Mouse (Mus musculus) liver, embryonic 12.5 days (tissue): ENCODE data around the gene Sfrp4. TPM values are rescaled to one million over a fixed set of nuclear protein-coding genes. Genes with fewer than 3 reads are reported as not detected.
A peak's percentile ranks its signal among the peaks of the same experiment; 100 is the strongest.

ENCODE experiments used
- ATAC-seq: fragments of 200-750 bp; cut with Nextera tagmentation; 2 replicates; pipeline ENCODE4 v1.8.0; 2017; ENCODE audit warnings: moderate number of reproducible peaks, mild to moderate bottlenecking, moderate library complexity
- H3K27ac ChIP-seq: fragments of 300-500 bp; sonication (generic); 2 replicates; pipeline ENCODE4 v1.5.1; 2016; ENCODE audit warnings: mild to moderate bottlenecking
- H3K27me3 ChIP-seq: fragments of 300-500 bp; sonication (generic); replicated peaks from 2 replicates; pipeline ENCODE4 v1.6.1; 2016; ENCODE audit warnings: mild to moderate bottlenecking, moderate library complexity
- H3K36me3 ChIP-seq: fragments of 300-500 bp; sonication (generic); 2 replicates; pipeline ENCODE4 v1.6.1; 2016; ENCODE audit warnings: mild to moderate bottlenecking, moderate library complexity
- H3K4me1 ChIP-seq: fragments of 300-500 bp; sonication (generic); 2 replicates; pipeline ENCODE4 v1.6.1; 2016
- H3K4me2 ChIP-seq: fragments of 300-500 bp; sonication (generic); 2 replicates; pipeline ENCODE4 v1.6.1; 2016; ENCODE audit warnings: mild to moderate bottlenecking, moderate library complexity
- H3K4me3 ChIP-seq: fragments of 300-500 bp; sonication (generic); 2 replicates; pipeline ENCODE4 v1.5.1; 2016; ENCODE audit warnings: mild to moderate bottlenecking, moderate library complexity
- H3K9ac ChIP-seq: fragments of 300-500 bp; sonication (generic); 2 replicates; pipeline ENCODE4 v1.6.1; 2016; ENCODE audit warnings: mild to moderate bottlenecking, moderate library complexity
- H3K9me3 ChIP-seq: fragments of 300-500 bp; sonication (generic); replicated peaks from 2 replicates; pipeline ENCODE4 v1.6.1; 2016; ENCODE audit warnings: mild to moderate bottlenecking, moderate library complexity
- WGBS: fragments of 180-500 bp; shearing (Covaris S2); methylation state at CpG from one replicate; pipeline ENCODE4 v1.1.7; 2016; ENCODE audit not compliant: insufficient replicate concordance; 5-methylcytosine and 5-hydroxymethylcytosine counted together
- polyA plus RNA-seq: library from polyadenylated mRNA; unstranded; fragments of >200 nt; fragmentation: Nextera tagmentation; extraction: Ambion mirVana; gene quantifications from 2 replicates; pipeline ENCODE4 v1.2.1, GENCODE M21; 2016

The Sfrp4 gene
- polyA plus RNA-seq, 1 experiment from 2014 or later = 0.42 TPM

DNA sequence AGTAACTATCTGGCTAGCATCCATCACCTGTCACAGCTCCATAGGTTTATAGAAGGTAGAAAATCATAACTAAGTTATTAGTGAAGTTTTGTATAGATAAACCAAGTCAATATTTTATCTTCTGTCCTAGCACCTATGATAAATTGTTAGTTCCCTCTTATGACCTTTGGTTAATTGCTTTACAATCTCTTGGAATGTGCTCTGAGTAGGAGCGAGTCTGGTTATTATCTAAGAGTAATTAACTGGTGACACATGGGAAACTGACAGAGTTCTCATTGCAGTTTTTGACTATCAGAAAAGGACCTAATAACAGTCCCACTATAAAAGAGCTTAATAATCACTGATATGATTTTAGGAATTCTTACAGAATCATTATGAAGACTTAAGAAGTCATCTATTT, 20.6 kb downstream of the Sfrp4 start:
- Histone ChIP-seq H3K4me2 (no peak overlapping the region), H3K27me3 (peaks cover 13% of the 10 kb centered on the region; the same call in 1 of the 2 replicates), H3K9ac (no peak overlapping the region), H3K4me1 (peaks cover under 1% of the 10 kb centered on the region; the same call in 1 of the 2 replicates), H3K9me3 (no peaks in the 10 kb centered on the region), H3K36me3 (no peaks in the 10 kb centered on the region), H3K27ac (no peak overlapping the region), H3K4me3 (no peak overlapping the region)
- ATAC-seq = no peak
- WGBS = 62% methylated on average over 1 of the region's 1 CpGs

DNA sequence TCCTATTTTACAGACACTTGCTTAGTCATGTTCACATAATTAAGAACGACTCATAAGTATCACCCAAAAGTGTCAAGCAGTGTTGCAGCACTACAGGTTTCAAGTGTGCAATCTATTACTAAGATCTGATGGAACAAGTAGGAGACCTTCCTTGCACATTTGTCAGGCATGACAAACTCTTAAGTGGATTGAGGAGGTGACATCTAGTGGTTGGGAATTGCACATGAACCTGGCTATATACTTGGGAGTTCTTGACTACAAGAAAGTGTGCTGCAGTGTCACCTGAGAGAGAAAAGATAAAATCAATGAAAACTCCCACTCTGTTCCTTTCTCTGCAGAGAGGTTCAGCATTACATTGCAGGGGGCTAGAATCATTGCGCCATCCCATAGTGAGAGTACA, 21.3 kb downstream of the Sfrp4 start:
- H3K4me1 ChIP-seq = peaks cover 7% of the 10 kb centered on the region
- WGBS = 63% methylated on average over 2 of the region's 2 CpGs
- no peak overlapping the region for H3K4me3 ChIP-seq
- H3K36me3 ChIP-seq = no peaks in the 10 kb centered on the region
- no peak overlapping the region for H3K4me2 ChIP-seq
- no peak overlapping the region for H3K9ac ChIP-seq
- no peak for ATAC-seq
- no peaks in the 10 kb centered on the region for H3K9me3 ChIP-seq
- H3K27ac ChIP-seq = no peak overlapping the region
- H3K27me3 ChIP-seq = peaks cover 13% of the 10 kb centered on the region; the same call in 1 of the 2 replicates

DNA sequence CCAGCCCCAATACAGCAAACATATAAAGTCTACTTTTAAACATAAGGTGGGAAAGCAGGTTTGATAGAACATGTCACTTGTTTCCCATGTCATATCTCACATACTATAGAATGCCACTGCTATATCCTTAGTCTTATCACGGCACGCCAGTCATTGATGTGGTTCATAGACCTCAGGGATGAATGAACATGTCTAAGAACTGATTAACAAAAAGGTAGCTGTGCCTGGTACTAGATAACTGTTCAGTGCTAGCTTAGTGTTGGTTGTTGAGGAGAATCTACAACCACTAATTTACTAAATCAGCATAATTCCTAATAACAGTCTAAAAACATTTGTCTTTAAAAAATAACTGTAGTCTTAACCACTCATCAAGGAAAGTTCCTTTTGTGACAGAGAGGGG, 26.9 kb downstream of the Sfrp4 start:
- Histone ChIP-seq H3K9me3 (no peaks in the 10 kb centered on the region), H3K4me2 (peak overlapping the region; percentile 32), H3K36me3 (no peaks in the 10 kb centered on the region), H3K4me1 (peaks cover 31% of the 10 kb centered on the region), H3K4me3 (no peak overlapping the region), H3K9ac (no peak overlapping the region), H3K27ac (no peak overlapping the region), H3K27me3 (no peaks in the 10 kb centered on the region)
- ATAC-seq = peak; percentile 98
- 27% methylated on average over 2 of the region's 2 CpGs for WGBS

DNA sequence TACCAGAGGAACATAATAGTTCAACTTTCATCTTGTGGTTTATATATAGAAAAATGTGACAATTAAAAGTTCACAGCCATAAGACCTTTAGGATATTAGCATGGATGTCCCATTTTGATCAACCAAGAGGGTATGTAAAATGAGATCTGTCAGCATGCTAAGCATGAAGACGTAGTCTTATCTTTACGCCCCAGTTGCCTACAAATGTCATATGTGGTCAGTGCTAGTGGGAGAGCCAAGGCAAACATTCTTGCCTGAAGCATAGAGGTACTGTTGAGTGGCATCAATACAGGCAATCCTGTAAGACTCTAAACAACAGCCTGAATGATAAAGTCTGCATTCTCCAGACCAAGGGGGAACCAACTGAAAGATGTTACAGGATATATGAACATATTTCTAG, 29.5 kb downstream of the Sfrp4 start:
- peak; percentile 70 for ATAC-seq
- WGBS = 48% methylated on average over 2 of the region's 2 CpGs
- H3K27ac ChIP-seq = 0 out of 2 replicates have a peak overlapping the region, but pooled peaks have one; percentile 20

DNA sequence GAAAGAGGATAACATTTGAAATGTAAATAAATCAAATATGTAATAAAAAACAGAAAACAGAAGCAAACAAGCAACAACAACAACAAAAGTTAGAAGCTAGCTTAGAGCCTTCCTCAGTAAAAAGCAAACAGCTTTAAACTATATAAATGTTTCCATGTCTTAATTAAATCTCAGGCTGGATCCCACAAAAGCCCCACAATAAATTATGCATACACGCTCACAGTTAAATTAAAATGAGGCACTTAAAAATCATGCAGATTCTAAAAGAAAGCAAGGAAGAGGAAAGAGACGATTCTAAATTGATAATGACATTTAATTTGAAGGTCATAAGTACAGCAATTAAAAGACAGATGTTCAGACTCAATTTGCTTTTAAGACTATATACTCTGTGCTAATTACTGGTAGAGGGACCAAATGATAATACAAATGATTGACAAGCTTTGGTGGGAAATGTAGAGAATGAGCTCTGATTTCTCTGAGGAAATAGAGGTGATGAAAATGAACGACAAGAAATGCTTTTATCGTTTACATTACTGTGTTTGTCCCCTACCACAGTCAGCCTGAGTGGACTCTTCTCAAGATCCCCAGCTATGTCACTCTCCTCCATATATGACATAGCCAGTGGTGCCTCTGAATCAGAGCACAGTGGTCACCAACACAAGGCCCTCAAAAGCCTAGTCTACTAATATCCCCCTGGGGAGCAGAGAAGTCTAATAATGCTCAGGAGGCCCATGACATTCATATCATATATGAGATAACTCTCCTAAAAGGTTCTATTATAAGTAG, 45.6 kb downstream of the Sfrp4 start:
- Histone ChIP-seq H3K4me3 (no peak overlapping the region), H3K4me1 (no peaks in the 10 kb centered on the region), H3K9me3 (no peaks in the 10 kb centered on the region), H3K27me3 (no peaks in the 10 kb centered on the region), H3K4me2 (no peak overlapping the region), H3K27ac (no peak overlapping the region), H3K9ac (no peak overlapping the region), H3K36me3 (no peaks in the 10 kb centered on the region)
- WGBS = 69% methylated on average over 4 of the region's 4 CpGs
- ATAC-seq = no peak

More for the DNA sequence above, 29.5 kb downstream of the Sfrp4 start:
- Histone ChIP-seq H3K4me1 (peaks cover 31% of the 10 kb centered on the region), H3K4me3 (no peak overlapping the region), H3K27me3 (no peaks in the 10 kb centered on the region), H3K9me3 (no peaks in the 10 kb centered on the region), H3K9ac (no peak overlapping the region), H3K4me2 (no peak overlapping the region), H3K36me3 (no peaks in the 10 kb centered on the region)

DNA sequence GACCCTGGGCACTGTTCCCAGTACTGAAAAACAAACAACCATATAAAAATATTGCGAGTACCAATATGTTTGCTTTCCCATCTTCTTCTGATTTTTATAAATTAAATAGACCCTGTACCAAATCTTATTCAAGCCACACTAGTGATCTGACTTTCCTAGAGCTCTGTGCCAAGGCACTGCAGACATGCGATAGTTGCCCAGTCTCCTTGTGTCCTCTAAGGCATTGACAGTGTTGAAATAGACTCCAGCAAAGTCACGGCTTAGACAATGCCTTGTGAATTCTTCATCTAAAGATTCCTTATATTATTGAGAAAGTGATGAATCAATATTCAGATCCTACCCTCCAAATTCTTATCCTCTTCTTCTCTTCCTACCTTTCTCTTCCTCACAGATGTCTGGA, 51.1 kb downstream of the Sfrp4 start:
- Histone ChIP-seq H3K9ac (no peak overlapping the region), H3K4me1 (no peaks in the 10 kb centered on the region), H3K4me3 (no peak overlapping the region), H3K27me3 (no peaks in the 10 kb centered on the region), H3K36me3 (no peaks in the 10 kb centered on the region), H3K4me2 (no peak overlapping the region), H3K9me3 (no peaks in the 10 kb centered on the region), H3K27ac (no peak overlapping the region)
- 83% methylated on average over 3 of the region's 3 CpGs for WGBS
- no peak for ATAC-seq

DNA sequence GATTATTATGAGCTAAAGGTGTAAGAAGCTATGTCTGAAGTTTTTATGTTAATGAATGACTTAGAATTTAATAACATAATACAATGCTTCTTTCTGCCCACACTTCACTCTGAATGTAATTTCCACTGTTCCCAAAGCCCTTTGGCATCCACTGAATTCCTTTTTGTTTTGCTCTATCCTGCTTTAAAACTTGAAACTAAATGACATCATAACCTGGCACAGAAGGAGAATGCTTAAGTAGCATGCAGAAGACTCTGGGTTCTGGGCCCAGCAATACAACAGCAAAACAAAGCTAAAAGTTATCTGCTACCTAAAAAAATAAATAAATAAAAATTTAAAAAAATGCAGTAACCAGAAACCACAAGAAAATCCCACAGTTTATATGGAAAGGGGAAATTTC, 51.7 kb downstream of the Sfrp4 start:
- H3K27me3 ChIP-seq = no peaks in the 10 kb centered on the region
- no peaks in the 10 kb centered on the region for H3K36me3 ChIP-seq
- no peak overlapping the region for H3K27ac ChIP-seq
- no peaks in the 10 kb centered on the region for H3K4me1 ChIP-seq
- H3K4me3 ChIP-seq = no peak overlapping the region
- H3K9me3 ChIP-seq = no peaks in the 10 kb centered on the region
- no peak for ATAC-seq
- no peak overlapping the region for H3K9ac ChIP-seq
- H3K4me2 ChIP-seq = no peak overlapping the region

Other genes with a start within 250 kb of the Sfrp4 start
- gene Stard3nl, start 227.3 kb upstream of the Sfrp4 start, polyA plus RNA-seq = 29.8 and 33.5 TPM in 2 replicates
- gene Epdr1, start 3.2 kb upstream of the Sfrp4 start, polyA plus RNA-seq = 22.3 and 23.2 TPM in 2 replicates
- gene Nme8, start 74.7 kb downstream of the Sfrp4 start, polyA plus RNA-seq = not detected in 2 replicates
- gene Gpr141, start 201.2 kb downstream of the Sfrp4 start, polyA plus RNA-seq = 0.96 and 1.2 TPM in 2 replicates